Mouse (Mus musculus) thymus, postnatal 14 days (tissue): ENCODE results near the gene Polq.

Source experiments
- DNase-seq: peaks from one replicate; pipeline ENCODE4 v3.0.0; 2021

Polq gene

GRCm38 (mm10) chr16:37011061-37011921 lies at the start of gene Polq:
Gene Polq, plus strand, starts transcription at chr16:37011786.
- DNase-seq: peak; percentile 95

DNA sequence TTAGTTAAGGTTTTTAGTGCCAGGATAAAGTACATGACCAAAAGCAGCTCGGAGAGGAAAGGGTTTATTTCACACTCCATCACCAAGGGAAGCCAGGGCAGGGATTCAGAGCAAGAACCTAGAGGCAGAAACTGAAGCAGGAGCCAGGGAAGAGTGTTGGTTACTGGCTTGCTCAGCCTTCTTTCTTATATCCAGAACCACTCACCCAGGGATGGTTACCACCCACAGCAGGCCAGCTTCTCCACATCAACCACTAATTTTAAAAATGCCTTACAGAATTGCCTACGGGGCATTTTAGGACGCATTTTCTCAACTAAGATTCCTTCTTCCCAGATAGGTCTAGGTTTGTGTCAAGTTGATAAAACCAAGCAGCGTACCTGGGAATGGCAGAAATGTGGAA lies 48.2 kb upstream of the Polq start:
- no peak for DNase-seq

DNA sequence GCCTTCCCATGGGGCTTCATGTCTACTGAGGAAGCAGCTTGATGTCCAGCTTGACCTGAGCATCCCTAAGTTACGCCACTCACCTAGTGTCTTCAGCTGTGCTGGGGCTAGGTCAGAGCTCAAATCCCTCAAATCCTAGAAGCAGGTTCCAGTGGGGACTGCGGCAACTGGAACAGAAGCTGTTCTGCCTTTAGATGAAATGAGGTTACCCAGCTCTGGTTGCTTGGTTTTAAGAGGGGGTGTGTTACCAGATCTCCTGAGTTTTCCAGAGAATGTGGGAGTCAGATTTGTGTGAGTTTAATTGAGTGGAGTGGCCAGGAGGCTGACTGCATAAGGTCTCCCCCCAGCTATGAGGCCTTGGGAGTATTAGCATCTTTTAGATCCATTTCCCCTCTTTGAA lies 32.5 kb upstream of the Polq start:
- DNase-seq: no peak

GRCm38 (mm10) chr16:36983796-36984195 lies 27.8 kb upstream of the Polq start:
- no peak for DNase-seq

DNA sequence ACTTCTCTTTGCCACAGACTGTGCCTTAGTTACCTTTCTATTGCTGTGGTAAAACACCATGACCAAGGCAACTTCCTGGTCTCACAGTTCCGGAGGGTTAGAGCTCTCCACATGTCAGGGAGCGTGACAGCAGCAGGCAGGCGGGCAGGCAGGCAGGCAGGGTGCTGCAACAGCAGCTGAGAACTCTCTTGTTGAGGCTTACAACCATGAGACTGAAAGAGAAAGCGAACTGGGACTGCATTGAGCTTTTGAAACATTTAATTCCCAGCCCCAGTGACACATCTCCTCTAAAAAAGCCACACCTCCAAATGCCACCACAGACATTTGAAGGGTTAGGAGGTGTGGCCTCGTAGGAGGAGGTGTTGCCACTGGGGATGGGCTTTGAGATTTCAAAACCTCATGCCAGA lies 25.9 kb upstream of the Polq start:
- DNase-seq: peak; percentile 15

DNA sequence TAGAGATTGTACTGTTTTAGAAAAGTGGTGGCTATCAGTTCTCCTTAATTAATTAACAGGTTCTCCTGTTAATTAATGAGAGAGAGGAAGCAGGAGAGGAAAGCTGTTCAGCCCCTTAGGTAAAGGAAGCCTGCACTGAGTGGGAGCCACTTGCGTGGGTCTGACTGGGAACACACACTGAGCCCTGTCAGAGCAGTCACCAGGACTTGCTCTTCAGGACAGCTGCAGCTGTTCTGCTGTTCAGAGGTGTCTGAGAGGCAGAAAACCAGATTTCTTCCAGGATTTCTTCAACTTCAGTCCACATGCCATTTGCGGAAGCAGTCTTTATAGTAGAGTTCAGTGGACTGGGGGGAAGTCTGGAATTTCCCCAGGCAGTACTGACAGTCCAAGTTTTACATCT lies 24.2 kb upstream of the Polq start:
- DNase-seq: no peak

- DNase-seq: no peak
Observed at GRCm38 (mm10) chr16:36988066-36988465, 23.5 kb upstream of the Polq start.

GRCm38 (mm10) chr16:36989493-36989892 lies 22.1 kb upstream of the Polq start:
- no peak for DNase-seq

- no peak for DNase-seq
Observed at GRCm38 (mm10) chr16:36989999-36990625, 21.5 kb upstream of the Polq start, which contains the start of gene Fbxo40. Gene Fbxo40, minus strand, starts transcription at chr16:36990467.

DNA sequence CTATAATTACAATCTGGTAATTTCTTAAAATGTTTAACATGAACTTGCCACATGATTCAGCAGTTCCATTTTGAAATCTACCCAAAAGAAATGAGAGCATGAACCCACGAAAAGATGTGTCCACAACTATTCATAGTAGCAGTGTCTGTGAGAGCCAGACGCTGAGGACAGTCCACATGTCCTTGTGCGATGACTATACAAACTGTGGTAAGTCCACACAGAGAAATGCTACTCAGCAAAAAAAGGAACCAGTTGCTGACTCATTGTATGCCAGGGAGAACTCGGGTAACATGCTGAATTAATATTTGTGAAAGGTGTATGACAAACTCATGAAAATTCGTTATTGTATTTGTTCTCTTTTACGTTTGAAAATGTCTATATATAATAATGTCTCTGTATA lies 13.9 kb upstream of the Polq start:
- no peak for DNase-seq

GRCm38 (mm10) chr16:36999366-36999972 lies 12.1 kb upstream of the Polq start:
- no peak for DNase-seq

- DNase-seq: no peak
Observed at GRCm38 (mm10) chr16:37009262-37009661, 2.3 kb upstream of the Polq start.

DNA sequence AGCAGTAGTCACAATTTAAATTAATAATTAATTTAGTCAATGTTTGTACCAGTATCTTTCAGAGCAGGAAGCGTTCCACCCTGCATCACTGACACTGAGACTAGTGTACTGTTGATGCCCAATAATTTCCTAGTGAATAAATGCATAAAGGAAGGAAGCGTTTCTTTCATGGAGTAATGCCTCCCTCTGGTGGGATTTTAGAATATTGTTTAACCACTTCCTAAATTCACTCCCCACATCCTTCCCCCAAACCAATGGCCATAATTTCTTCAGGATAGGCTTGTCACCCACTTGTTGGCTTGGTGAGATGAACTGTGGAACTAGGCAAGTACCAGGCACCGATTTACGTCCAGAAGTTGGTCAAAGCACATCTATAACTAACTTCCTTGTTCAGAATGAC lies 1.2 kb upstream of the Polq start:
- DNase-seq: peak; percentile 39

- DNase-seq: no peak
Observed at GRCm38 (mm10) chr16:37011922-37012289, 320 bp downstream of the Polq start.

DNA sequence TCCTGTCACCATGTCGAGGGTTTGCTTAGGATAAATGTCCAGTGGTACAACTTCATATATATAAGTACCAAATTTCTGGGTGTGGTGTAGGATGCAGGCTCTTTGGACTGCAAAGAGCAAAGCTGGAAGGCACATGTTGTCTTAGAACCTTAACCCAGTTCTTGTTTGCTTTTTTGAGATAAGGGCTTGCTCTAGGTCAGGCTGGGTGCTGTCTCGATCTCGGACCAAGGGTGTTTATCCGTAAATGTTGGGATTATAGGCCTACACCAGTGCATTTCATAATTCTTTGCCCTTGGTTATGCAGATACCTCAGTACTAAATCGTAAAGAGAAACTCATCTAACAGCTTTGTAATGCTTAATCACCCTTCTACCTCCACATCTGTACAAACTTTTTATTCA lies 750 bp downstream of the Polq start:
- DNase-seq: no peak

- DNase-seq: no peak
Observed at GRCm38 (mm10) chr16:37027581-37027980, 16.0 kb downstream of the Polq start.

- DNase-seq: no peak
Observed at GRCm38 (mm10) chr16:37031996-37032395, 20.4 kb downstream of the Polq start.

DNA sequence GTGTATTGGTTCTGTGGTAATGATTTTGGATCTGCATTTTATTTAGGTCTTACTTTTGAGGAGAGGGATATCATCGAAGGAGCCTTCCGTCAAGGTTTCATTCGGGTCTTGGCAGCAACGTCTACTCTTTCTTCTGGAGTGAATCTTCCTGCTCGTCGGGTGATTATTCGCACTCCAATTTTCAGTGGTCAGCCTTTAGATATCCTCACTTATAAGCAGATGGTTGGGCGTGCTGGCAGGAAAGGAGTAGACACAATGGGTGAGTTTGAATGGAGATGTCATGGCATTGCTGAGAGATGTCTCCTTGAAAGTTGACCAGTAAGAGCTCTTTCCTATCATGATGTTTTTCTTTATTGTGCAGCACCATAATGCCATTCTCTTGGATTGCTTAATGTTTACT lies 23.2 kb downstream of the Polq start:
- DNase-seq: no peak

DNA sequence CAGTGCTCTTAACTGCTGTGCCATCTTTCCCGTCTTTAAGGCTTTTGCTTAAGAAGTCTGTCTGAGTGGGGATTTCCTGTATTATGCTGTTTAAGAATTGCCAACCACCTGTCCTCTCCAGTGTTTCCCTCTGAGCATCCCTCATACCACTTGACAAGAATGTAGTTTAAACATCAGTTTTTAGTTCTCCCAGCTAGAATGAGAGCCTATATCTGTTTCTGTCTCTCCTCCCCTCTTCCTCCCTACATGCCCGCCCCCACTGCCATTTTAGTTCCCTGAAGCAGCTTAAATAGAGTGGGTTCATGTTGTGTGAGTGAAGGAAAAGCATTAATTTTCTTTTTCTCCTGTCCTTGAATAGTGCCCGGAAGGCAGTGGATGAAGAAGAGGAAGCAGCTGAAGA lies 48.0 kb downstream of the Polq start:
- DNase-seq: no peak

DNA sequence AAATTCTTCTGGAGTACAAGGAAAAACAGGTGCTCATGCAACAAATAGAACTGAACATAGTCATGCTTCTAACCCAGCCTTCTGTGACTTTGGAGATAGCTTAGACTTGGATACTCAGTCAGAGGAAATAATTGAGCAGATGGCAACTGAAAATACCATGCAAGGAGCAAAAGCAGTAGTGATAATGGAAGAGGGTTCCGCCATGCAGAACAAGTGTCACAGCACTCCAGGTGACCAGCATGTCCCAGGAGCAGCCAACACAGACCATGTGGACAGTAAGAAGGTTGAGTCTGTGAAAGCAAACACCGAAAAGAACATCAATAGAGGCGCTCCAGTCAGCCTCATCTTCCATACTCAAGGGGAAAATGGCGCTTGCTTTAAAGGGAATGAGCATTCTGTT lies 49.7 kb downstream of the Polq start:
- DNase-seq: no peak

DNA sequence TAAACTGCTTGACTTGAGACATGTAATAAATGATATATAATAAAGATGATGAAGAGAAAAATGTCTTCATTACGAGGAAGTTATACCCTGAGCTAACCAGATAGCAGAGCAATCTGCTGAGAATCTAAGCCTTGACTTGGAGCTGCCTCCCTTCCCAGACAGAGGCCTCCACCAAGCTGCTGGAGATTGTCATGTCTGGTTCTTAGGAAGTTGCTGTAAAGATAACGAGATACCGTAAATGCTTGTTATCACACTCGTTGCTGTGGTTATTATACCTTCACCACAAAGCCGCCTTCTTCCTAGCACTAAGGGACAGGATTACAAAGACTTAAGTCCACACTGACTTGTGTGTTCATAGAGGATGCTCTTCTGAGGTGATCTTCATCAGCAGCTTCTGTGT lies 60.8 kb downstream of the Polq start:
- no peak for DNase-seq

- no peak for DNase-seq
Observed at GRCm38 (mm10) chr16:37089648-37090047, 78.1 kb downstream of the Polq start.

DNA sequence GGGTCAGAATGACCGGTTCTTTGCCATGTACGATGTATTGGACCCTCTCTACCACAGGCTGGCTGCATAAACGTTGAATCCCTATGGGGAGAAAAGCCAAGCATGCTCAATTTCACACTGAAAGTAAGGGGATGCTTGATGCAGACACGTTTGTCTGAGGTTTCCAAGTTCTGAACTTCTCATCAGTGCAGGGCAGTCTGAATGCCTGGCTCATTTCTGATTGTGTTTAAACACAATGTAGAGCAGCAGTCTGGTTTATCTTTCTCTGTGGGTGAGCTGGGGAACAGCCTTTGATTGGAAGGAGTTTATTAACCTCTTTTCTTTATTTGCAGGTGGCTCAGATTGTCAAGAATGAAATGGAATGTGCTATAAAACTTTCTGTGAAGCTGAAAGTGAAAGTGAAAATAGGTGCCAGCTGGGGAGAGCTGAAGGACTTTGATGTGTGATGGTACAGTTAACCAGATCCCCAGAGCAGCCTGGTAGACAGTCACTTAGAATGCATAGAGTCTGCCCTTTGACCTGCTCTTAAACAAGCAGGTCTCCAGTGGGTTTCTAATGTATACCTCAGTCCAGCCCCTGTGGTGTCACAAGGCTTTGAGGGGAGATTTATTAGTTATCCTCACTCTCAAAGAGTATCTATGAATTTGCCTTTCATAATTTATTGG lies 82.7 kb downstream of the Polq start:
- peak; percentile 52 for DNase-seq

GRCm38 (mm10) chr16:37108763-37109162 lies 97.2 kb downstream of the Polq start:
- DNase-seq: no peak
